Mouse (Mus musculus): ENCODE results near the gene Grid2.
"Not testable (repeated sequence)": the region's sequence is repeated elsewhere in the genome, so short reads cannot be mapped to it uniquely, and the experiment has no call there.

The Grid2 gene

GRCm38 (mm10) chr6:63255826-63256555 lies at the start of gene Grid2:
TSS of gene Grid2 (plus strand) at chr6:63255876.
- DNase-seq (ENCODE audit: low read depth, low spot score): no peak

GRCm38 (mm10) chr6:63250738-63251137 lies 4.9 kb upstream of the Grid2 start:
- no peak for DNase-seq (ENCODE audit: low read depth, low spot score)

- no peak for DNase-seq (ENCODE audit: low read depth, low spot score)
Measured at GRCm38 (mm10) chr6:63256556-63257405, 1.1 kb downstream of the Grid2 start.

- DNase-seq (ENCODE audit: low read depth, low spot score): no peak
Measured at GRCm38 (mm10) chr6:63257406-63257845, 1.8 kb downstream of the Grid2 start.

- DNase-seq (ENCODE audit: low read depth, low spot score): no peak
Measured at GRCm38 (mm10) chr6:63257876-63258275, 2.2 kb downstream of the Grid2 start.

GRCm38 (mm10) chr6:63259764-63260163 lies 4.1 kb downstream of the Grid2 start:
- no peak for DNase-seq (ENCODE audit: low read depth, low spot score)

GRCm38 (mm10) chr6:63284419-63284818 lies 28.7 kb downstream of the Grid2 start:
- no peak for DNase-seq (ENCODE audit: low read depth, low spot score)

- no peak for DNase-seq (ENCODE audit: low read depth, low spot score)
Measured at GRCm38 (mm10) chr6:63342438-63343004, 86.8 kb downstream of the Grid2 start.

- no peak for DNase-seq (ENCODE audit: low read depth, low spot score)
Measured at GRCm38 (mm10) chr6:63347015-63347414, 91.3 kb downstream of the Grid2 start.

GRCm38 (mm10) chr6:63381061-63381611 lies 125.5 kb downstream of the Grid2 start:
- DNase-seq (ENCODE audit: low read depth, low spot score): no peak

GRCm38 (mm10) chr6:63401698-63402097 lies 146.0 kb downstream of the Grid2 start:
- DNase-seq (ENCODE audit: low read depth, low spot score): no peak

GRCm38 (mm10) chr6:63417534-63417933 lies 161.9 kb downstream of the Grid2 start:
- no peak for DNase-seq (ENCODE audit: low read depth, low spot score)

- DNase-seq (ENCODE audit: low read depth, low spot score): no peak
Measured at GRCm38 (mm10) chr6:63432751-63433150, 177.1 kb downstream of the Grid2 start.

GRCm38 (mm10) chr6:63448175-63448574 lies 192.5 kb downstream of the Grid2 start:
- DNase-seq (ENCODE audit: low read depth, low spot score): no peak

GRCm38 (mm10) chr6:63482141-63482540 lies 226.5 kb downstream of the Grid2 start:
- DNase-seq (ENCODE audit: low read depth, low spot score): no peak

- DNase-seq (ENCODE audit: low read depth, low spot score): no peak
Measured at GRCm38 (mm10) chr6:63515016-63515415, 259.3 kb downstream of the Grid2 start.

GRCm38 (mm10) chr6:63515957-63516356 lies 260.3 kb downstream of the Grid2 start:
- DNase-seq (ENCODE audit: low read depth, low spot score): no peak

GRCm38 (mm10) chr6:63531751-63532150 lies 276.1 kb downstream of the Grid2 start:
- DNase-seq (ENCODE audit: low read depth, low spot score): no peak

GRCm38 (mm10) chr6:63532901-63533300 lies 277.2 kb downstream of the Grid2 start:
- DNase-seq (ENCODE audit: low read depth, low spot score): no peak

GRCm38 (mm10) chr6:63547741-63548140 lies 292.1 kb downstream of the Grid2 start:
- DNase-seq (ENCODE audit: low read depth, low spot score): no peak

- DNase-seq (ENCODE audit: low read depth, low spot score): not testable (repeated sequence)
Measured at GRCm38 (mm10) chr6:63568741-63569140, 313.1 kb downstream of the Grid2 start.

GRCm38 (mm10) chr6:63590681-63591080 lies 335.0 kb downstream of the Grid2 start:
- DNase-seq (ENCODE audit: low read depth, low spot score): no peak

Measured in retina, adult 2 months (tissue).